Mouse (Mus musculus): ENCODE data around the gene Cltrn. TPM values are rescaled to one million over a fixed set of nuclear protein-coding genes. Genes with fewer than 3 reads are reported as not detected.

Cltrn gene
- total RNA-seq, 1 experiment from 2014 or later = not detected

DNA sequence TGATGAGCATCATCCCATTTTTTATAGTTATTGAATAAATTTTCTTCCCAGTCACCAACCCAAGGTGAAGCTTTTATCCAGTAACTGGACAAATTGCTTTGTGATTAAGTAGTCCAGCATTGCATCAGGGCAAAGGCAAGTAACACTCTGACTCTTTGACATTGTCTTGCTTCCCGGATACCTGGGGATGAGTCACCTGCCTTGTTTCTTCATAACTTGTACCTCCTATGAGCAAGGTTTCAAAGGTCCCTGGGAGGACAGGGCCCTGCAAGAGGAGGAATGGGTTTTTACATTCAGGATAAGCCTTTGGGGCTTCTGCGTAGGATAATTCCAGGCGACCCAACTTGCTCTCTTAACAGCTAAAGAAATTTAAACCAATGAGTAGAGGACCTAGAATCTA is 35.3 kb downstream of the Cltrn start:
- no peak for ATAC-seq (replicated peaks; ENCODE audit: insufficient number of reproducible peaks, low FRiP score, low TSS enrichment, poor library complexity, severe bottlenecking)

- ATAC-seq (replicated peaks; ENCODE audit: insufficient number of reproducible peaks, low FRiP score, low TSS enrichment, poor library complexity, severe bottlenecking) = no peak
These were observed 44.9 kb downstream of the Cltrn start for GRCm38 (mm10) chrX:164133531-164133930.

GRCm38 (mm10) chrX:164135304-164135818 is 46.7 kb downstream of the Cltrn start:
- ATAC-seq (replicated peaks; ENCODE audit: insufficient number of reproducible peaks, low FRiP score, low TSS enrichment, poor library complexity, severe bottlenecking) = no peak

- no peak for ATAC-seq (replicated peaks; ENCODE audit: insufficient number of reproducible peaks, low FRiP score, low TSS enrichment, poor library complexity, severe bottlenecking)
These were observed 50.4 kb downstream of the Cltrn start, which contains the start of gene Ace2 for GRCm38 (mm10) chrX:164139032-164139431. TSS of gene Ace2 (plus strand) at chrX:164139332.

GRCm38 (mm10) chrX:164145463-164146250 is 57.0 kb downstream of the Cltrn start:
- ATAC-seq (replicated peaks; ENCODE audit: insufficient number of reproducible peaks, low FRiP score, low TSS enrichment, poor library complexity, severe bottlenecking) = no peak

DNA sequence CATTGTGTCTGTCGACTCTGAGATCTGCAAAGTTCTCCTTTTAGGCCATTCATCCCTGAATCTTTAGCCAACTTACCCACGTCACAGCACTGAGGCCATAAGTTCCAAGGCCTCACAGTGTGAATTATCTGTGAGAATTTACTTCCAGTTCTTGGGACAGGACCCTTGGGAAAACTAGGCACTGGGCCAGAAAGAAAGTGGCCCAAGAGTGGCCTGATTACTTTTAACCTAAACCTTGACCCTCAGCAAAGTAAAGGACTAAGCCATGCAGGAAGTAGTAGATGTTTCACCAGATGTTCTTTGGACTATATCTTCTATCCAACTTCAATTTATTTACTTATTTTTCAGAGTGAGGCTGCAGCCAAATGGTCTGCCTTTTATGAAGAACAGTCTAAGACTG is 64.1 kb downstream of the Cltrn start:
- no peak for ATAC-seq (replicated peaks; ENCODE audit: insufficient number of reproducible peaks, low FRiP score, low TSS enrichment, poor library complexity, severe bottlenecking)

- ATAC-seq (replicated peaks; ENCODE audit: insufficient number of reproducible peaks, low FRiP score, low TSS enrichment, poor library complexity, severe bottlenecking) = no peak
These were observed 65.0 kb downstream of the Cltrn start for GRCm38 (mm10) chrX:164153606-164154005.

- no peak for ATAC-seq (replicated peaks; ENCODE audit: insufficient number of reproducible peaks, low FRiP score, low TSS enrichment, poor library complexity, severe bottlenecking)
These were observed 66.0 kb downstream of the Cltrn start for GRCm38 (mm10) chrX:164154594-164154993.

DNA sequence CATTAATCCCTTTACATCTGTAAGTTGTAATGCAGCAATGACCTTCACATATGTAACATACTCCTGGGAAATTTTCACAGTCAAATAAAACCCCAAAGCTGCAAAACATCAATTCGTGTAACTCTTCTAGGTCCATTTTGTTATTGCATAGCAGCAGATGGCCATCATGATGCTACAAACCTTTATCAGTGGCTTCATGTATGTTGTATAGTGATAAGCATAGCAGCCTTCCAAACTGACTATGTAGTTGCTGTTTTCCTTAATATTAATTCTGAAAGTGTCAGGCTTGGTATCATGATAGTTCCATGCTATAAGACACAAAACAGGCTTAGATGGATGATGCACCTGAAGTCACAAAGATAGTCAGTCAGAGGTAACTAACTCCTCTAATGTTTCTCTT is 76.1 kb downstream of the Cltrn start:
- ATAC-seq (replicated peaks; ENCODE audit: insufficient number of reproducible peaks, low FRiP score, low TSS enrichment, poor library complexity, severe bottlenecking) = no peak

Other genes starting within 250 kb of the Cltrn start
- 103 to 180 TPM (median 145 TPM) in 3 replicates for gene Ap1s2, start 179.8 kb upstream of the Cltrn start, total RNA-seq (2017)
- gene Zrsr2, start 130.2 kb upstream of the Cltrn start, total RNA-seq (2017) = 45.9 to 89.8 TPM (median 70.6 TPM) in 3 replicates
- gene Car5b, start 60.8 kb upstream of the Cltrn start, total RNA-seq (2017) = 11.9 to 28.9 TPM (median 12.2 TPM) in 3 replicates
- gene Siah1b, start 12.3 kb upstream of the Cltrn start, total RNA-seq (2017) = 2.7 to 9.2 TPM (median 6.3 TPM) in 3 replicates
- gene Ace2, start 50.5 kb downstream of the Cltrn start, total RNA-seq (2017) = not detected in 3 replicates
- gene Bmx, start 169.4 kb downstream of the Cltrn start, total RNA-seq (2017) = 16.2 to 31.2 TPM (median 29.7 TPM) in 3 replicates
- gene Pir, start 180.5 kb downstream of the Cltrn start, total RNA-seq (2017) = 0.58 TPM in 1 of 3 replicates, not detected in the others

Measured in monocyte, adult 5-6 weeks (primary cell).